Mouse (Mus musculus): ENCODE results near the gene Mfsd11.

- no peak for TF ChIP-seq TAL1 (conservative IDR thresholded peaks at IDR 0.05; ENCODE audit: low read depth, low read length)
- no peak for TF ChIP-seq CTCF (IDR thresholded peaks at IDR 0.05; ENCODE audit: low read depth, low read length)
- no peak for TF ChIP-seq GATA1 (IDR thresholded peaks at IDR 0.05; ENCODE audit: borderline replicate concordance, low read length)
- TF ChIP-seq GATA2 (IDR thresholded peaks at IDR 0.05; ENCODE audit: borderline replicate concordance, low read depth, low read length), result no peak
- TF ChIP-seq POLR2AphosphoS5 (IDR thresholded peaks at IDR 0.05; ENCODE audit: insufficient replicate concordance, low read depth, low read length), result 0 out of 2 replicates have a peak, but pooled peaks have one; percentile 63
Observed at GRCm38 (mm10) chr11:116850085-116850484, 2.2 kb upstream of the Mfsd11 start.
